Mouse (Mus musculus) duodenum, adult 2 months (tissue): ENCODE measurements around the gene Map2. TPM values are rescaled to one million over a fixed set of nuclear protein-coding genes. Genes with fewer than 3 reads are reported as not detected.

Experiments
- polyA plus RNA-seq: library from polyadenylated mRNA; depleted of rRNA; stranded (reverse); fragments of >200 nt; gene quantifications from 2 replicates; pipeline ENCODE4 v1.2.3, GENCODE M21; 2012; ENCODE audit warnings: low replicate concordance; rRNA removed

Gene Map2
- 0.87 and 0.99 TPM in 2 replicates for polyA plus RNA-seq

GRCm38 (mm10) chr1:66175041-66175665 is at the start of gene Map2:
TSS of gene Map2 (plus strand) at chr1:66175273.

GRCm38 (mm10) chr1:66467821-66468703 is 293.0 kb downstream of the Map2 start, which contains the start of gene Unc80:
TSS of gene Unc80 (plus strand) at chr1:66468367.

Other genes starting within 250 kb of the Map2 start
- gene Crygf, start 248.8 kb upstream of the Map2 start, polyA plus RNA-seq: not detected in 2 replicates